Mouse (Mus musculus): ENCODE measurements around the gene Cd28. TPM values are rescaled to one million over a fixed set of nuclear protein-coding genes. Genes with fewer than 3 reads are reported as not detected.
"Not testable (repeated sequence)": the region's sequence is repeated elsewhere in the genome, so short reads cannot be mapped to it uniquely, and the experiment has no call there.

Cd28 gene
- polyA plus RNA-seq, 1 experiment: not detected

DNA sequence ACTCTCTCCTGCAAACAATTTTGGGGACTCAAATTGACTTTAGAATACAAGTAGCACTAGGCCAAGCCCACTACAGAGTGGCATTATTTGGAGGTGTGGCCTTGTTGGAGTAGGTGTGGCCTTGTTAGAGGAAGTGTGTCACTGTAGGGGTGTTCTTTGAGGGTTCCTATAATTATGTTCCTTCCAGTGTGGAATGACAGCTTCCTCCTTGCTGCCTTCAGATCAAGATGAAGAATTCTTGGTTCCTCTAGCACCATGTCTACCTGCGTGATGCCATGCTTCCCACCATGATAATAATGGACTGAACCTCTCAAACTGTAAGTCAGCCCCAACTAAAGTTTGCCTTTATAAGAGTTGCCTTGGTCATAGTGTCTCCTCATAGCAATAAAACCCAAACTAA lies 91.1 kb downstream of the Cd28 start:
- Histone ChIP-seq H3K4me3 (ENCODE audit: insufficient read depth, low read length) (no peak overlapping the region), H3K4me1 (ENCODE audit: control insufficient read depth, insufficient read depth, low read length) (peaks cover 2% of the 10 kb centered on the region; the same call in 1 of the 2 replicates), H3K27ac (ENCODE audit: insufficient read depth, low read length) (no peak overlapping the region)
- TF ChIP-seq POLR2A (IDR thresholded peaks at IDR 0.05; ENCODE audit: low read depth, low read length) (no peak), CTCF (IDR thresholded peaks at IDR 0.05; ENCODE audit: borderline replicate concordance, insufficient read depth, low read length) (no peak)

DNA sequence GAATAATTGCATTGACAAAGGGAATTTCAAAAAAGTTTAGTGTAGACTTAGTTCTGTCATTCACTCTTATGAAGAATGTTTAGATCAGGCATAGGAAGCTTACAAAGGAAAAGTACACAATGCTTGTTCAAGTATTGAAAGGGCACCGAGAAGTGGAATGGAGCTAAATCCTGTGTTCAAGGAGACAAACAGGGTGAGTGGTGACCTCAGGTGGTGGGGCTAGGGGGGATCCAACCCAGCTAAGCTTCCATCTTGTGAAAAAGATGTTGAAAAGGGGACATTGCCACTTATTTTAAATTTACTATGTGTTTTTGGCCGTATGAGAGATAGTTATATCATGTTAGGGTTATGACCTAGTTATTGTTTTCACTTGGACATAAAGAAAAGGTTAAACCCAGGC lies 91.9 kb downstream of the Cd28 start:
- TF ChIP-seq POLR2A (IDR thresholded peaks at IDR 0.05; ENCODE audit: low read depth, low read length) (no peak), CTCF (IDR thresholded peaks at IDR 0.05; ENCODE audit: borderline replicate concordance, insufficient read depth, low read length) (no peak)
- H3K4me3 ChIP-seq (ENCODE audit: insufficient read depth, low read length): no peak overlapping the region

GRCm38 (mm10) chr1:60809166-60809565 lies 92.6 kb downstream of the Cd28 start:
- peaks cover 2% of the 10 kb centered on the region; the same call in 1 of the 2 replicates for H3K4me1 ChIP-seq (ENCODE audit: control insufficient read depth, insufficient read depth, low read length)
- H3K4me3 ChIP-seq (ENCODE audit: insufficient read depth, low read length): no peak overlapping the region
- H3K27ac ChIP-seq (ENCODE audit: insufficient read depth, low read length): no peak overlapping the region
- TF ChIP-seq POLR2A (IDR thresholded peaks at IDR 0.05; ENCODE audit: low read depth, low read length) (no peak), CTCF (IDR thresholded peaks at IDR 0.05; ENCODE audit: borderline replicate concordance, insufficient read depth, low read length) (no peak)

More for the DNA sequence above, 91.9 kb downstream of the Cd28 start:
- H3K4me1 ChIP-seq (ENCODE audit: control insufficient read depth, insufficient read depth, low read length): peaks cover 2% of the 10 kb centered on the region; the same call in 1 of the 2 replicates
- no peak overlapping the region for H3K27ac ChIP-seq (ENCODE audit: insufficient read depth, low read length)

- no peak overlapping the region for H3K27ac ChIP-seq (ENCODE audit: insufficient read depth, low read length)
- H3K4me1 ChIP-seq (ENCODE audit: control insufficient read depth, insufficient read depth, low read length): no peaks in the 10 kb centered on the region
- TF ChIP-seq POLR2A (IDR thresholded peaks at IDR 0.05; ENCODE audit: low read depth, low read length): no peak
- no peak for TF ChIP-seq CTCF (IDR thresholded peaks at IDR 0.05; ENCODE audit: borderline replicate concordance, insufficient read depth, low read length)
- no peak overlapping the region for H3K4me3 ChIP-seq (ENCODE audit: insufficient read depth, low read length)
These were observed 94.2 kb downstream of the Cd28 start for GRCm38 (mm10) chr1:60810821-60811220.

- TF ChIP-seq POLR2A (IDR thresholded peaks at IDR 0.05; ENCODE audit: low read depth, low read length) (no peak), CTCF (IDR thresholded peaks at IDR 0.05; ENCODE audit: borderline replicate concordance, insufficient read depth, low read length) (no peak)
- Histone ChIP-seq H3K4me3 (ENCODE audit: insufficient read depth, low read length) (no peak overlapping the region), H3K4me1 (ENCODE audit: control insufficient read depth, insufficient read depth, low read length) (no peaks in the 10 kb centered on the region), H3K27ac (ENCODE audit: insufficient read depth, low read length) (no peak overlapping the region)
These were observed 95.4 kb downstream of the Cd28 start for GRCm38 (mm10) chr1:60811998-60812397.

- no peaks in the 10 kb centered on the region for H3K4me1 ChIP-seq (ENCODE audit: control insufficient read depth, insufficient read depth, low read length)
- TF ChIP-seq CTCF (IDR thresholded peaks at IDR 0.05; ENCODE audit: borderline replicate concordance, insufficient read depth, low read length): no peak
- TF ChIP-seq POLR2A (IDR thresholded peaks at IDR 0.05; ENCODE audit: low read depth, low read length): no peak
- no peak overlapping the region for H3K27ac ChIP-seq (ENCODE audit: insufficient read depth, low read length)
- H3K4me3 ChIP-seq (ENCODE audit: insufficient read depth, low read length): no peak overlapping the region
These were observed 96.8 kb downstream of the Cd28 start for GRCm38 (mm10) chr1:60813411-60813810.

- no peaks in the 10 kb centered on the region for H3K4me1 ChIP-seq (ENCODE audit: control insufficient read depth, insufficient read depth, low read length)
- no peak for TF ChIP-seq POLR2A (IDR thresholded peaks at IDR 0.05; ENCODE audit: low read depth, low read length)
- no peak overlapping the region for H3K27ac ChIP-seq (ENCODE audit: insufficient read depth, low read length)
These were observed 99.3 kb downstream of the Cd28 start for GRCm38 (mm10) chr1:60815912-60816311.

GRCm38 (mm10) chr1:60818491-60818890 lies 101.9 kb downstream of the Cd28 start:
- not testable (repeated sequence) for H3K27ac ChIP-seq (ENCODE audit: insufficient read depth, low read length); H3K4me3 ChIP-seq (ENCODE audit: insufficient read depth, low read length); H3K4me1 ChIP-seq (ENCODE audit: control insufficient read depth, insufficient read depth, low read length)

More at GRCm38 (mm10) chr1:60815912-60816311, 99.3 kb downstream of the Cd28 start:
- H3K4me3 ChIP-seq (ENCODE audit: insufficient read depth, low read length): no peak overlapping the region

GRCm38 (mm10) chr1:60819993-60820392 lies 103.4 kb downstream of the Cd28 start:
- H3K4me1 ChIP-seq (ENCODE audit: control insufficient read depth, insufficient read depth, low read length): peaks cover 11% of the 10 kb centered on the region
- no peak overlapping the region for H3K4me3 ChIP-seq (ENCODE audit: insufficient read depth, low read length)
- TF ChIP-seq CTCF (IDR thresholded peaks at IDR 0.05; ENCODE audit: borderline replicate concordance, insufficient read depth, low read length) (no peak), POLR2A (IDR thresholded peaks at IDR 0.05; ENCODE audit: low read depth, low read length) (no peak)
- H3K27ac ChIP-seq (ENCODE audit: insufficient read depth, low read length): no peak overlapping the region

GRCm38 (mm10) chr1:60820981-60821380 lies 104.4 kb downstream of the Cd28 start:
- Histone ChIP-seq H3K4me1 (ENCODE audit: control insufficient read depth, insufficient read depth, low read length) (peaks cover 11% of the 10 kb centered on the region), H3K4me3 (ENCODE audit: insufficient read depth, low read length) (no peak overlapping the region), H3K27ac (ENCODE audit: insufficient read depth, low read length) (no peak overlapping the region)
- TF ChIP-seq CTCF (IDR thresholded peaks at IDR 0.05; ENCODE audit: borderline replicate concordance, insufficient read depth, low read length) (no peak), POLR2A (IDR thresholded peaks at IDR 0.05; ENCODE audit: low read depth, low read length) (no peak)

GRCm38 (mm10) chr1:60821590-60821989 lies 105.0 kb downstream of the Cd28 start:
- TF ChIP-seq POLR2A (IDR thresholded peaks at IDR 0.05; ENCODE audit: low read depth, low read length) (no peak), CTCF (IDR thresholded peaks at IDR 0.05; ENCODE audit: borderline replicate concordance, insufficient read depth, low read length) (no peak)
- Histone ChIP-seq H3K4me1 (ENCODE audit: control insufficient read depth, insufficient read depth, low read length) (peaks cover 11% of the 10 kb centered on the region), H3K4me3 (ENCODE audit: insufficient read depth, low read length) (no peak overlapping the region), H3K27ac (ENCODE audit: insufficient read depth, low read length) (no peak overlapping the region)

Other genes with a start within 250 kb of the Cd28 start
- gene Raph1, start 149.7 kb upstream of the Cd28 start, polyA plus RNA-seq (2011; ENCODE audit: insufficient read length, low read depth, missing spikeins): 43.5 and 88.2 TPM in 2 replicates
- not detected in 2 replicates for gene Ctla4, start 170.2 kb downstream of the Cd28 start, polyA plus RNA-seq (2011; ENCODE audit: insufficient read length, low read depth, missing spikeins)